Comparison of ENCODE assay signal across 10 mouse cellular contexts in genomic region chr13:78179312-78180097, GRCm38 (mm10). TPM values are rescaled to one million over a fixed set of nuclear protein-coding genes. Genes with fewer than 3 reads are reported as not detected.
DNase-seq lines count a peak whose midpoint lies in the region; ATAC-seq lines count a peak whose summit lies in the region.
"Had no signal": no experiment of that assay in that cellular context is flagged by ENCODE, and none has a peak within 500 bp of the region (broad histone marks: within the 10 kb centered on the region; RNA-seq: fewer than 3 reads in every experiment).

No protein-coding gene starts in this region.

- peak overlapping the region; percentile 81 for H3K27ac ChIP-seq in hindbrain, embryonic 14.5 days
- H3K27ac ChIP-seq in neural tube, embryonic 13.5 days (replicated peaks): peak overlapping the region; percentile 61; the same call in 1 of the 2 replicates

- no peaks in the 10 kb centered on the region for H3K36me3 ChIP-seq in hindbrain, embryonic 14.5 days (replicated peaks; ENCODE audit: control insufficient read depth, insufficient read depth)
- H3K36me3 ChIP-seq in neural tube, embryonic 13.5 days: no peaks in the 10 kb centered on the region

- H3K4me2 ChIP-seq in hindbrain, embryonic 14.5 days (replicated peaks): peak overlapping the region; percentile 69
- peak overlapping the region; percentile 78 for H3K4me2 ChIP-seq in neural tube, embryonic 13.5 days

- H3K27me3 ChIP-seq in hindbrain, embryonic 14.5 days (ENCODE audit: control insufficient read depth, insufficient read depth, low read length): peaks cover 51% of the 10 kb centered on the region
- H3K27me3 ChIP-seq in neural tube, embryonic 13.5 days: peaks cover 32% of the 10 kb centered on the region

- no peaks in the 10 kb centered on the region for H3K9me3 ChIP-seq in hindbrain, embryonic 14.5 days (ENCODE audit: control insufficient read depth, low read length)
- H3K9me3 ChIP-seq in neural tube, embryonic 13.5 days: no peaks in the 10 kb centered on the region

- H3K4me3 ChIP-seq in hindbrain, embryonic 14.5 days (replicated peaks; ENCODE audit: low read length): peak overlapping the region; percentile 30
- peak overlapping the region; percentile 44 for H3K4me3 ChIP-seq in neural tube, embryonic 13.5 days

- 2% methylated on average over 38 of the region's 38 CpGs for WGBS in hindbrain, embryonic 14.5 days
- WGBS in neural tube, embryonic 13.5 days: 2% methylated on average over 38 of the region's 38 CpGs

- H3K4me1 ChIP-seq in hindbrain, embryonic 14.5 days (replicated peaks; ENCODE audit: control insufficient read depth, insufficient read depth, low read length): peaks cover 20% of the 10 kb centered on the region
- peaks cover 53% of the 10 kb centered on the region for H3K4me1 ChIP-seq in neural tube, embryonic 13.5 days (replicated peaks)

- peak; percentile 56 to 66 for DNase-seq in layer of hippocampus, postnatal 10 days (ENCODE audit: low spot score in 2 of 2)
- DNase-seq in layer of hippocampus, postnatal 14 days (ENCODE audit: low spot score in 2 of 2): no peak
- DNase-seq in embryo, embryonic 11 days: peak; percentile 83
- peak; percentile 47 for DNase-seq in hindbrain, embryonic 14.5 days (ENCODE audit: low spot score)
- DNase-seq in spleen, postnatal 14 days (ENCODE audit: low spot score in 2 of 2): no peak
- no peak for DNase-seq in right cerebral cortex, adult 18-20 months
- DNase-seq in lung, postnatal 10 days: no peak
- DNase-seq: adrenal gland, postnatal 25 days; kidney, adult 8-10 months had no signal

- H3K9ac ChIP-seq in hindbrain, embryonic 14.5 days: peak overlapping the region; percentile 53
- peak overlapping the region; percentile 70 for H3K9ac ChIP-seq in neural tube, embryonic 13.5 days

- ATAC-seq in hindbrain, embryonic 14.5 days (ENCODE audit: low FRiP score): peak; percentile 60; the same call in 1 of the 2 replicates
- peak; percentile 33 for ATAC-seq in neural tube, embryonic 13.5 days (ENCODE audit: low read depth)

RNA-seq across cellular contexts. Expression of gene Nr2f1, which starts 20.1 kb away (rescaled TPM):
- total RNA-seq in layer of hippocampus, postnatal 10 days (2021): 100 to 1,000 TPM; 108 to 121 TPM
- total RNA-seq in layer of hippocampus, postnatal 14 days (2021): 100 to 1,000 TPM; 100 to 110 TPM
- polyA plus RNA-seq in hindbrain, embryonic 14.5 days (2014; fragmentation: Nextera tagmentation; extraction: Ambion mirVana): 64.3 and 70.7 TPM in 2 replicates
- polyA plus RNA-seq in neural tube, embryonic 13.5 days (2015; fragmentation: Nextera tagmentation; extraction: Ambion mirVana): 46.8 and 47.9 TPM in 2 replicates

Comparison
In these comparisons a context has a peak if more than half of its experiments do, and no peak if none do; other contexts are left out.
1. DNase-seq: peak in layer of hippocampus, postnatal 10 days (2 of 2), embryo, embryonic 11 days (single experiment) and hindbrain, embryonic 14.5 days (single experiment); none in layer of hippocampus, postnatal 14 days (0 of 2), spleen, postnatal 14 days (0 of 2), right cerebral cortex, adult 18-20 months (single experiment) and lung, postnatal 10 days (single experiment).